Mouse (Mus musculus) small intestine, adult 2 months (tissue): ENCODE measurements around the gene Prkab1.

Source experiments
- CTCF ChIP-seq: fragments of 200-500 bp; IDR thresholded peaks from 2 replicates; pipeline ENCODE4 v1.5.1; 2012; ENCODE audit warnings: low read depth, mild to moderate bottlenecking, control low read depth, inconsistent platforms, low read length, moderate library complexity, mixed read lengths; ENCODE audit not compliant: insufficient replicate concordance, insufficient read length; ENCODE audit errors: extremely low read depth
- POLR2A ChIP-seq: fragments of 200-500 bp; IDR thresholded peaks from 2 replicates; pipeline ENCODE4 v1.6.1; 2012; ENCODE audit warnings: low read depth, mild to moderate bottlenecking, control low read depth, inconsistent platforms, low read length, moderate library complexity

GRCm38 (mm10) chr5:116012503-116012902, 11.8 kb downstream of the Prkab1 start:
- TF ChIP-seq POLR2A (no peak), CTCF (no peak)
